Mouse (Mus musculus): ENCODE measurements at regions not wholly inside any gene's neighbourhood (a gene's known extent, or its start where the extent isn't known, plus 50 kb on each side); places are given as distances from the start of the nearest gene placed in this dataset.
A peak's percentile ranks its signal among the peaks of the same experiment; 100 is the strongest.

DNA sequence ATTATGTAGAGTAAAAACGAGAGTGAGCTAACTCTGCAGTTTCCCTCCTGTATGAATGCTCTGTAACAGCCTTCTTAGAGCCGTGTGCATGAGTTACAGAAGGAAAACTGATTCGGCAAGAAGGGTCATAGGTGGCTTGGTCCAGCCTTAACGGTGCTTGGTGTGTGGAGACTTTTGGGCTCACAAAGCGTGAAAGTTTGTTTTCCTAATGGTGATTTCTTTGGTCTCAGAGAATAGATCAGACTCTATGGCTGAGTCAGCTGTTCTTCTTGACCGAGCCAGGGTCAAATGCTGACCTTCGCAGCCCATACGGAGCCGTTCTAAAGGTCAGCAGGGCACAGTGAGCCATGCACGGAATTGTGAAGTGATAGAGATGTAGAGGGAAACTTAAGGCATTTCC lies 294.1 kb upstream of the Mon1b start:
- H3K9me3 ChIP-seq (ENCODE audit: control insufficient read depth, insufficient read depth, low read depth, low read length): no peaks in the 10 kb centered on the region
- H3K4me3 ChIP-seq (ENCODE audit: insufficient read depth in 1 of 2, low read depth in 1 of 2, low read length in 2 of 2, poor library complexity in 1 of 2, severe bottlenecking in 1 of 2): no peak overlapping the region
- no peak for TF ChIP-seq ZC3H11A (IDR thresholded peaks at IDR 0.05; ENCODE audit: borderline replicate concordance, low read depth, low read length)
- TF ChIP-seq ZNF384 (IDR thresholded peaks at IDR 0.05; ENCODE audit: low read depth, low read length): no peak
- no peak for TF ChIP-seq HCFC1 (IDR thresholded peaks at IDR 0.05; ENCODE audit: borderline replicate concordance, insufficient read depth, low read length)
- TF ChIP-seq CHD2 (IDR thresholded peaks at IDR 0.05; ENCODE audit: low read depth, low read length): no peak
- TF ChIP-seq MAFK (IDR thresholded peaks at IDR 0.05; ENCODE audit: insufficient read depth, low read depth, low read length): no peak
- in situ Hi-C loops (cut with MboI; ENCODE audit: low sequenced_read_pairs in 2 of 2, unreplicated experiment in 2 of 2): no loop called here
- H3K4me1 ChIP-seq (ENCODE audit: control insufficient read depth in 2 of 2, insufficient read depth in 2 of 2, low read length in 2 of 2, poor library complexity in 1 of 2): no peaks in the 10 kb centered on the region
- H3K36me3 ChIP-seq (ENCODE audit: control insufficient read depth, insufficient read depth, low read length, poor library complexity, severe bottlenecking): no peaks in the 10 kb centered on the region
- H3K9ac ChIP-seq (ENCODE audit: insufficient read depth, low read depth, low read length, poor library complexity, severe bottlenecking): no peak overlapping the region
- DNase-seq (ENCODE audit: low read depth, low spot score): no peak
- H3K27ac ChIP-seq (ENCODE audit: insufficient read depth, low read depth, low read length, poor library complexity, severe bottlenecking): no peak overlapping the region

DNA sequence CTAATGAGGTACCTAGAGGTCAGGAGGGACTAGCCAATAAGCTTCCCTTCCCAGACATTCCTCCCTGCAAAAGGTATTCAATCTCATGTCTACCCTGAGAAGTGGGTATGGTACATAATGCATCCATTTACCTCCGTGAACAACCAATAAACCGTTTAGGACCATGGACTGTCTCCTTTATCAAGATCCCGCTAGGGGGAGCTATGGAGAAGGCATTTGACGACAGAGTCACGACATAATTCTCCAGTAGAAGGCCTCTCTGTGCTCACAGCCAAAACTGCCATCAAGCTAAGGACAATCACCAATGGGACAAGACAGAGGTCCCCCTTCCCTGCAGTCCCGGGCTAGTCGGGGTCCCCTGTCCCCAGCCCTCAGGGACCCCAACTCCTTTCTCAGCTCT lies 273.5 kb upstream of the Mon1b start:
- in situ Hi-C loops (cut with MboI; ENCODE audit: low sequenced_read_pairs in 2 of 2, unreplicated experiment in 2 of 2): no loop called here
- Histone ChIP-seq H3K36me3 (ENCODE audit: control insufficient read depth, insufficient read depth, low read length, poor library complexity, severe bottlenecking) (no peaks in the 10 kb centered on the region), H3K4me3 (ENCODE audit: insufficient read depth in 1 of 2, low read depth in 1 of 2, low read length in 2 of 2, poor library complexity in 1 of 2, severe bottlenecking in 1 of 2) (no peak overlapping the region), H3K9me3 (ENCODE audit: control insufficient read depth, insufficient read depth, low read depth, low read length) (no peaks in the 10 kb centered on the region), H3K4me1 (ENCODE audit: control insufficient read depth in 2 of 2, insufficient read depth in 2 of 2, low read length in 2 of 2, poor library complexity in 1 of 2) (no peaks in the 10 kb centered on the region), H3K27ac (ENCODE audit: insufficient read depth, low read depth, low read length, poor library complexity, severe bottlenecking) (no peak overlapping the region), H3K9ac (ENCODE audit: insufficient read depth, low read depth, low read length, poor library complexity, severe bottlenecking) (no peak overlapping the region)
- DNase-seq (ENCODE audit: low read depth, low spot score): peak; percentile 54
- TF ChIP-seq CHD2 (IDR thresholded peaks at IDR 0.05; ENCODE audit: low read depth, low read length): no peak
- TF ChIP-seq ZC3H11A (IDR thresholded peaks at IDR 0.05; ENCODE audit: borderline replicate concordance, low read depth, low read length): no peak
- TF ChIP-seq MAFK (IDR thresholded peaks at IDR 0.05; ENCODE audit: insufficient read depth, low read depth, low read length): no peak
- no peak for TF ChIP-seq ZNF384 (IDR thresholded peaks at IDR 0.05; ENCODE audit: low read depth, low read length)
- TF ChIP-seq HCFC1 (IDR thresholded peaks at IDR 0.05; ENCODE audit: borderline replicate concordance, insufficient read depth, low read length): no peak

DNA sequence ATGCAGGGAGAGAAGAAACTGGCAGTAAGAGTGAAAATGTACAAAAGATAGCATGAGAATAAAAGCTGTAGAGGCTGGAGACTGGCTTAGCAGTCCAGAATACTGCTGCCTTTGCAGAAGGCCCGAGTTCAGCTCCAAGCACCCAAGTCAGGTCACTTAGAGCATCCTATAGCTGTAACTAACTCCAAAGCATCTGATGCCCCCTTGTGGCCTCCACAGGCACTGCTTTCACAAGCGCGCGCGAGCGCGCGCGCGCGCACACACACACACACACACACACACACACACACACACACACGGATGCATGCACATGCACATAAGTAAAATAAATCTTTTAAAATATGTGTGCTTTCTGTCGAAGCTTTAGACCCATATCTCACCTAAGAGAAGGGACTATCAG lies 271.2 kb upstream of the Mon1b start:
- in situ Hi-C loops (cut with MboI; ENCODE audit: low sequenced_read_pairs in 2 of 2, unreplicated experiment in 2 of 2): no loop called here
- no peaks in the 10 kb centered on the region for H3K9me3 ChIP-seq (ENCODE audit: control insufficient read depth, insufficient read depth, low read depth, low read length)
- no peak overlapping the region for H3K9ac ChIP-seq (ENCODE audit: insufficient read depth, low read depth, low read length, poor library complexity, severe bottlenecking)
- no peaks in the 10 kb centered on the region for H3K36me3 ChIP-seq (ENCODE audit: control insufficient read depth, insufficient read depth, low read length, poor library complexity, severe bottlenecking)
- no peaks in the 10 kb centered on the region for H3K4me1 ChIP-seq (ENCODE audit: control insufficient read depth in 2 of 2, insufficient read depth in 2 of 2, low read length in 2 of 2, poor library complexity in 1 of 2)
- no peak overlapping the region for H3K4me3 ChIP-seq (ENCODE audit: insufficient read depth in 1 of 2, low read depth in 1 of 2, low read length in 2 of 2, poor library complexity in 1 of 2, severe bottlenecking in 1 of 2)
- peak; percentile 24 for DNase-seq (ENCODE audit: low read depth, low spot score)
- H3K27ac ChIP-seq (ENCODE audit: insufficient read depth, low read depth, low read length, poor library complexity, severe bottlenecking): no peak overlapping the region
- TF ChIP-seq ZNF384 (IDR thresholded peaks at IDR 0.05; ENCODE audit: low read depth, low read length) (no peak), MAFK (IDR thresholded peaks at IDR 0.05; ENCODE audit: insufficient read depth, low read depth, low read length) (no peak), ZC3H11A (IDR thresholded peaks at IDR 0.05; ENCODE audit: borderline replicate concordance, low read depth, low read length) (no peak), CHD2 (IDR thresholded peaks at IDR 0.05; ENCODE audit: low read depth, low read length) (no peak), HCFC1 (IDR thresholded peaks at IDR 0.05; ENCODE audit: borderline replicate concordance, insufficient read depth, low read length) (no peak)

DNA sequence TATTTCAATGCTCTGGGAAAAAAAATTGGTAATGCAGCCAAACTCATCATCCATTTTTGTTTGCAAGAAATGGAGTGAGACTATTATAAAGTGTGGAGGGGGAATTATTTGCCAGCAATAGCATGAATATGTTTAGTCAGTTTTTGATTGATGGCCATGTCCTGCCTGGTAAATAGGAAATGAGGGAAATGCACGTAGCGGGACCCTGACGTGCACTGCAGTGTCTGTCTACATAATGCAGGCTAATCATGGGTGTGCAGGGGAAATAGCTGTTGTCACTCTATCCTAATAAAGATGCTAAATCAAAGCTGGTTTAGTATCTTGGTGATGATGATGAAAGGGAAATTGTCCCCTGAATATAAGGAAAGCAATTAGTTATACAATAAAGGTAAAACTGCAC lies 251.9 kb upstream of the Mon1b start:
- TF ChIP-seq ZC3H11A (IDR thresholded peaks at IDR 0.05; ENCODE audit: borderline replicate concordance, low read depth, low read length) (no peak), MAFK (IDR thresholded peaks at IDR 0.05; ENCODE audit: insufficient read depth, low read depth, low read length) (no peak), HCFC1 (IDR thresholded peaks at IDR 0.05; ENCODE audit: borderline replicate concordance, insufficient read depth, low read length) (no peak), ZNF384 (IDR thresholded peaks at IDR 0.05; ENCODE audit: low read depth, low read length) (no peak), CHD2 (IDR thresholded peaks at IDR 0.05; ENCODE audit: low read depth, low read length) (no peak)
- no peaks in the 10 kb centered on the region for H3K36me3 ChIP-seq (ENCODE audit: control insufficient read depth, insufficient read depth, low read length, poor library complexity, severe bottlenecking)
- DNase-seq (ENCODE audit: low read depth, low spot score): no peak

DNA sequence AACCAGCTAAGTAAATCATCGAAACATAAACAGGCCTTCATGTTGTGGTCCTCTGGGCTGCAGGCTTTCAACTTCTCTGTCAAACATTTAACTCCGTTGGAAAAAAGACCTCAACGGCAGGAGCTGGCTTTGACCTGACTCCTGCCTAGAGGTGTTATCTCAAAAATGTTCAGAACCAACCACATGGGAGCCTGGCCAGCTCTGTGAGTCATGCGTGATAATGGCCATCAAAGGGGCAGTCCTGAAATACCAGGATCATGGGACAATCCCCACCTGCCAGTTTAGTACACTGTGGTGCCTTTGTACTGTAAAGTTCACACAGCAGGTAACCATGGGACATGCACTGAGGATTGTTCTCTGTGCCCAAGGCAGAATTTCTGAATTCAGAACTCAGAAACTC lies 251.4 kb upstream of the Mon1b start:
- no peaks in the 10 kb centered on the region for H3K4me1 ChIP-seq (ENCODE audit: control insufficient read depth in 2 of 2, insufficient read depth in 2 of 2, low read length in 2 of 2, poor library complexity in 1 of 2)
- no peaks in the 10 kb centered on the region for H3K9me3 ChIP-seq (ENCODE audit: control insufficient read depth, insufficient read depth, low read depth, low read length)
- H3K36me3 ChIP-seq (ENCODE audit: control insufficient read depth, insufficient read depth, low read length, poor library complexity, severe bottlenecking): no peaks in the 10 kb centered on the region
- no peak overlapping the region for H3K4me3 ChIP-seq (ENCODE audit: insufficient read depth in 1 of 2, low read depth in 1 of 2, low read length in 2 of 2, poor library complexity in 1 of 2, severe bottlenecking in 1 of 2)
- no peak overlapping the region for H3K27ac ChIP-seq (ENCODE audit: insufficient read depth, low read depth, low read length, poor library complexity, severe bottlenecking)
- in situ Hi-C loops (cut with MboI; ENCODE audit: low sequenced_read_pairs in 2 of 2, unreplicated experiment in 2 of 2): no loop called here
- H3K9ac ChIP-seq (ENCODE audit: insufficient read depth, low read depth, low read length, poor library complexity, severe bottlenecking): no peak overlapping the region
- no peak for DNase-seq (ENCODE audit: low read depth, low spot score)
- TF ChIP-seq CHD2 (IDR thresholded peaks at IDR 0.05; ENCODE audit: low read depth, low read length) (no peak), HCFC1 (IDR thresholded peaks at IDR 0.05; ENCODE audit: borderline replicate concordance, insufficient read depth, low read length) (no peak), ZNF384 (IDR thresholded peaks at IDR 0.05; ENCODE audit: low read depth, low read length) (no peak), MAFK (IDR thresholded peaks at IDR 0.05; ENCODE audit: insufficient read depth, low read depth, low read length) (no peak), ZC3H11A (IDR thresholded peaks at IDR 0.05; ENCODE audit: borderline replicate concordance, low read depth, low read length) (no peak)

More for the DNA sequence above, 251.9 kb upstream of the Mon1b start:
- H3K4me3 ChIP-seq (ENCODE audit: insufficient read depth in 1 of 2, low read depth in 1 of 2, low read length in 2 of 2, poor library complexity in 1 of 2, severe bottlenecking in 1 of 2): no peak overlapping the region
- in situ Hi-C loops (cut with MboI; ENCODE audit: low sequenced_read_pairs in 2 of 2, unreplicated experiment in 2 of 2): no loop called here
- no peaks in the 10 kb centered on the region for H3K4me1 ChIP-seq (ENCODE audit: control insufficient read depth in 2 of 2, insufficient read depth in 2 of 2, low read length in 2 of 2, poor library complexity in 1 of 2)
- no peak overlapping the region for H3K9ac ChIP-seq (ENCODE audit: insufficient read depth, low read depth, low read length, poor library complexity, severe bottlenecking)
- no peaks in the 10 kb centered on the region for H3K9me3 ChIP-seq (ENCODE audit: control insufficient read depth, insufficient read depth, low read depth, low read length)
- H3K27ac ChIP-seq (ENCODE audit: insufficient read depth, low read depth, low read length, poor library complexity, severe bottlenecking): no peak overlapping the region

Data from ES-E14 (cell line).